Mouse (Mus musculus) spleen, postnatal 14 days (tissue): ENCODE results near the gene Smoc1.

Experiments used
- DNase-seq, 2 experiments: peaks; one replicate each; pipeline ENCODE4 v3.0.0; 2021 to 2022; ENCODE audit warnings: low spot score in 2 of 2

The Smoc1 gene

DNA sequence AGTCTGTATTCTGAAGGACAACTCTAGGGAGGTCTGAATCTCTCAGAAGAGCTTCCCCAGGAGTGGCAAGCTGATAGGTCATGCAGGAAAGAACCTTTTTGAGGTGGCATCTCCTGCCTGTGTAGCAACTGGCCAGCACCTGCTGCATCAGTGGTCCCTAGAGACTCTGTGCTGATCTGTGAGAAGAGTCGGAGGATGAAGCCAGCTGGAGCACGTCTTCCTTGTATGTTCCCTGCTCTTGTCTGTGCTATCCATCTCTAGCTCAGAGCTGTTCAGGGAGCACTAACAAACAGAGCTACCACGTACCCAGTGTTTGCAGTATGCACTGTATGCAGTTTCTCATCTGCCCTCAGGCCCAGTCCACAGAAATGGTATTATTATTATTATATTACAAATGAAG, 54.4 kb downstream of the Smoc1 start:
- DNase-seq = no peak

DNA sequence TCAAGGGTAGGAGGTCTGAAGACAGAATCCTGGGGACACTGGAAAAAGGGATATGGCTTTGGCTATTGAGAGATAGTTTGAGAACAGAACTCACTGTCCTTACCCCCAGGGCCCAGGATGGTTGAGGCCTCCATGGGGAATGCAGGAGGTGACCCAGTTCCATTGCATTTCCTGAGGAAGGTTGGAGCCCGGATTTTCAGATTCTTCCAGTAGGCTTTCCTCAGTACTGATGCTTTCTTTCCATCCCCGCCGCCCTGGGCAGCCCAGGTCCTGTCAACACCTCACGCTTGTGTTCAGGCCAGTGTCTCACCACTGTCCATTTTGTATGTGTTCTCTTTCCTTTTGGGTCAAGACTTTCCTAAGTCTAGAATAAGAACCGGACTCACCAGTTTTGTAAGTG, 56.5 kb downstream of the Smoc1 start:
- DNase-seq = no peak

DNA sequence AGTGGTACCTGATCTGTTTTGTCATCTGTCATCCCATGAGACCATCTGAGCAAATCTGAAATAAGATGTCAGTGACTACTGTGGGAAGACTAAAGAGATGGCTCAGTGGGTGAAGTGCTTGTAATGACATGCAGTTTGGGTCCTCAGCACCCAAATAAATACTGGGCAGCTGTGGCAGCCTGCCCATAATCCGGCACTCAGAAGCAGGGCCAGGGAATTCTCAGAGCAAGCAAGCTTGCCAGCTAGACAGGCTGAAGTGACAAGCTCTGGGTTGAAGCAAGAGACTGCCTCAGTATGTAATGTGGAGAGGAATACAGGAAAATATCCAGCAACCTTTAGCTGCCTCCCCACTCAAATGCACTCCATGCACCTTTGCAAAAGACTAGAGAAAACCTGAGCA, 58.6 kb downstream of the Smoc1 start:
- DNase-seq = no peak

DNA sequence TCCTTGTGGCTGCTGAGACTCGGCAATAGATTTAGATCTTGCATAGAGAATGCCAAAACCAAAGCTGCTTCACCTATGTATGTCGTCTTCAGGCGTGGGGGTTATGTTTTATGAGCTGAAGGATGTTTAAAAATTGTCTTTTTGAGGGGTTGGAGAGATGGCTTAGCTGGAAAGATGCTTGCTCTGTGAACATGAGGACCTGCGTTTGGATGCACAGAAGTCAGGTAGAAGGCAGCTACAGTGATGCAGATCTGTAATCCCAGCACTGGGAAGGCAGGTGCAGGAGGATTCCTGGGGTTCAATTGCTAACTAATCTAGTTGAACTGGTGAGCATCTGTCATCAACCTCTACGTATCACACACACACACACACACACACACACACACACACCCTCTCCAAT, 61.5 kb downstream of the Smoc1 start:
- DNase-seq = no peak

DNA sequence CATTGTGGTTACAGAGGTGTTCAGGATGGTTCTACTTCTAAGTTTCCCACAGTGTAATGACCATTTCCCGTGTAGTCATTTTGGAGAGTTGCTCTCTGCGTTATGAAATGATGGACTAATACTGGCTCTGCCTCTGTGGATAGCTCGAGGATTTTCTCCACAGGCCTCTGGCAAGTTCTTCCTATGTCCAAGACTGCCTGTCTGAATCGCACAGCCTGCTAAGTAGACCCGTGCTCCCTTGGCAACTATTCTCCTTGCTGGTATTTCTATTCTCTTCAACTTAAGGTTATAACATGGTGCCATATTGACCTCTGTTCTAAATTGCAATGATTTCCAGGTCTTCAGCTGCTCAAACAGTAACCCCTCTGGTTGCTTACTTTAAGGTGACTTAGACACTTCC, 65.0 kb downstream of the Smoc1 start:
- DNase-seq = no peak

DNA sequence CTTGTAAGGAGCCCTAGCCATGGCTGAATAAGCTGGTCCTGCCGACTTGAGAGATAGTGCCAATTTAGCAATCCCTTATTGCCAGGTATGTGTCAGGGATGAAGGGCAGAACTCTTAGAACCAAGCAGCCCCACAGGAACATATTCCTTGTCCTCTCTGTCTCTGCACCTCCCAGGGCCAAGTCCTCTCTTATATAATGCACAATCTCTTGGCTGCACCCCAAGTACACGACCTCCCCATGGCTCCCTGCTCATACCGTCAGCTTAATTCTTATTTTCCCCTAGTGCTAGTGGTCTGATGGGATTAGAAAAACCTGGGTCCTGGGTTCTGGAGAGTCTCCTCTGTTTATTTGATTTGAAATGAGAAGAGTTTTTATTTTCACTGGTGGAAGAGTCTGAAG, 66.0 kb downstream of the Smoc1 start:
- DNase-seq = no peak

DNA sequence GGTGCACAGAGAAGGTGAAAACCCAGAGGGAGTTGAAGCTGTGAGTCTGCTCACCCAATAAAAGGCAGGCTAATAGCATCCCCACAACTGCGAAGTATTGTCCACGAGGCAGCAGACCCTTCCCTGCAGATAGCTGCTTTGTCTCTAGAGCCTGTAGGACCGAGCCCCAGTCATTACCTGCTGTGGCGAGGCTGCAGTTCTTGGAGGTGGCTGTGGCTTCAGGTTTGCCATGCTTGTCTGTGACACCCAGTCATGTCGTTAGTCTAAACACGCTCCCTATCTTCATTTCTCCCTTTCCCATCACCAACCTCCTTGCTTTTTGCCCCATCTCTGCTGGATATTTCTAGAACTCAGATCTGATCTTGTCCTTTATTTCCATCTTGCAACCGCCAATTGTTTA, 66.6 kb downstream of the Smoc1 start:
- no peak for DNase-seq

DNA sequence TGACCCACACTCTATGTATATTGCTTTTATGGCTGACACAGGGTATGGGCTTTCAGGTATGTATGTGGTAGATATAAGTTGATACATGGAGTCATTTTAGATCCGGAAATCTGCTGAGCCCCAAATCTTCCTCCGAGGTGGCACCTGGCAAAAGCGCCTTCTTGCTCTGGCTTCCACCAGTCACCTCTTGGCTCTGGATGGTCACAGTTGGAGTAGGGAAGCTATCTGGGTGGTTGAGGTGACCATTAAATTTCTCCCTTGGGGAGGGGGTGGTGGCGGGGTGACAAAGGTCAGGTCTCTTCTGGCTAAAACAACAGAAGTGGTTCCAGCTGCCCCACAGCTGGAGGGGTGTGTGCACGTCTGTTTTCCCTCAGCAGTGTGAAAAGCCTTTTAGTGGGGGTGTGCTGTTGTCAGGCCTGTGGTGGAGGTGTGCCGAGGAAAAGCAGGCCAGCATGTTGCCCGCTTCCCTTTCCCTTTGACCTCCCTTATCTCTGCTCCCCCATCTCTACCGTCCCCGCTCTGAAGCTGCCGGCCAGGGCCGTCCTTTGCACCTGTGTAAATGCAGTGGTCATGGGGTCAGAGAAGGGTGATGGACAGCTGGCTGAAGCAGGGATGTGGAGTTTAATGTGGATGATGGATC, 68.3 kb downstream of the Smoc1 start:
- no peak for DNase-seq

DNA sequence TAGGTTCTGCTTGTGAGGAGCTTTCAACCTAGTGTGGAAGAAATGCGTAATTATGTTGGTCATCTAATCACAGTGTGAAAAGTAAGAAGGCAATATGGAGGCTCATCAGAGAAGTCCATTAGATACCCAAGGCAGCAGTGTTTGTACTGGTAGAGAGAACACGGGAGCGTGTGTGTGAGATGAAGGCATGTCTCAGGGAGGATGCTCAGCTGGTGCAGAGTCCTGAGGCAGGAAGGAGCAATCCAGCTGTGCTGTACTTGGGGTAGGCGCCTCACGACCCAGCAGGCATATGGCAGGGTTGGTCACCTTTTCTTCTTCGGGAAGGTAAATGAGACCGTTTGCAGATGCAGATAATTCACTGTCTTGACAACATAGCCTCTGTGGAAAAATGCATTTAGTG, 70.7 kb downstream of the Smoc1 start:
- no peak for DNase-seq

DNA sequence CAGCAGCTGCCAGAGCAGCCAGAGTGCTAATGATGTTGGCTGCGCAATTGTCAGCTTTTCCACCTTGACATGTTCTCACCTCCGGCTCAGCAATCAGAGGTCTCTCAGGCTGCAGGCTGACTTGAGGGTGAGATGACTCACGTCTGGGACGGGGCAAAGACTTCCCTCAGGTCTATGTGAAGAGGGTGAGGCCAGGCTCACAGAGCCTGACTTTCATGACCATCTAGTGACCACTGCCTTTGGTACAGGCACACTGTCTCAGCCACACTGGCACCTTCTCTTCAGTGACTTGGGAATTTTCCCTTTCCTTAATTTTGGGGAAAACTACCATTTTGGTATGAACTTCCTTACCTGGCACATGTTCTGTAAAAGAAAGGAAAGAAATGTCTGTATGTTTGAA, 71.1 kb downstream of the Smoc1 start:
- DNase-seq = no peak

DNA sequence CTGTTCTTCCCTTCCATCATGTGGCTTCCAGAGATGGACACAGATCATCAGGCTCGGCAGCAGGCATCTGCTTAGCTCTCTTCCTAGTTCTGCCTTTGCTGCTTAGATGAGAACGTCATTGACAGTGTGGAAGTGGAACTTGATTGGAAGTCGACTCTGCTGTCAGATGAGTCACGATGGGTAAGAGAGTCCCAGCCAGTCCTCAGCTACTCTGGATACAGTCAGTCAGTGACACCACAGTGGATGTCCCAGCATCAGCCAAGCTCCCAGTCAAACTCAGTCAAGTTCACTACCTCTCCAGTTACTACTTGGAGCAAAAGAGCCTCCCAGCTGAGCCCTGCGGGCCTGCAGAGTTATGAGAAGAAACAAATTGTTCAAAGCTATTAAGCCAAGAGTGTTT, 72.6 kb downstream of the Smoc1 start:
- DNase-seq = no peak

DNA sequence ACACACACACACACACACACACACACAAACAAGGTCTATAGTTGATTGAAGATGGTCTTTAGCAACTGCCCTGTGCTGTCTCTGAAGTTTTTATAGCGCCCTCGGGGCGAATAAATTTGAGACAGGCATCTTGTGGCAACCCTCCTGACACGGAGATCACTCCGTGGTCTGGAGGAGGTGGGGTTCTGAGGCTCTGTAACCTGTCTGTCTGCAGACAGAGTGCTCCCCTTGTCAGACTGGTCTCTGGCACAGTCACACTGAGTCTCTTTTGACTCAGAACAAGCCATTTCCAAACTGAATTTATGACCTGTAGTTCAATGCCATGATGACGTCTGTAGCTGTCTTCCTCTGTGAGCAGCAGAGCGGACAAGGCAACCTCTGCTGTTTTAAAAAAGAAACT, 75.1 kb downstream of the Smoc1 start:
- no peak for DNase-seq

DNA sequence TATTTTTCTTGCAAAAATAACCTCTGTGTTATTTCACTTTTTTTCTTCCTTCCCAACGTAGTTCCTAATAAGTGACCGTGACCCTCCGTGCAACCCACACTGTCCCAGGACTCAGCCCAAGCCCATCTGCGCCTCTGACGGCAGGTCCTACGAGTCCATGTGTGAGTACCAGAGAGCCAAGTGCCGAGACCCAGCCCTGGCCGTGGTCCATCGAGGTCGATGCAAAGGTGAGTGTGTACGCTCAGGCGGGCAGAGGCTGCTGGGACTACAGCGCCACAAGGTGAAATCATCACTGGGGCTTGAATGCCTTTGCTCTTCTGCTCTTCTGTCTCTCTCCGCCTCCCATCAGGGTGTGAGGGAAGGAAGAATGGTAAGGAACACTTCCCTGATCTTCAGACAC, 77.9 kb downstream of the Smoc1 start:
- no peak for DNase-seq

DNA sequence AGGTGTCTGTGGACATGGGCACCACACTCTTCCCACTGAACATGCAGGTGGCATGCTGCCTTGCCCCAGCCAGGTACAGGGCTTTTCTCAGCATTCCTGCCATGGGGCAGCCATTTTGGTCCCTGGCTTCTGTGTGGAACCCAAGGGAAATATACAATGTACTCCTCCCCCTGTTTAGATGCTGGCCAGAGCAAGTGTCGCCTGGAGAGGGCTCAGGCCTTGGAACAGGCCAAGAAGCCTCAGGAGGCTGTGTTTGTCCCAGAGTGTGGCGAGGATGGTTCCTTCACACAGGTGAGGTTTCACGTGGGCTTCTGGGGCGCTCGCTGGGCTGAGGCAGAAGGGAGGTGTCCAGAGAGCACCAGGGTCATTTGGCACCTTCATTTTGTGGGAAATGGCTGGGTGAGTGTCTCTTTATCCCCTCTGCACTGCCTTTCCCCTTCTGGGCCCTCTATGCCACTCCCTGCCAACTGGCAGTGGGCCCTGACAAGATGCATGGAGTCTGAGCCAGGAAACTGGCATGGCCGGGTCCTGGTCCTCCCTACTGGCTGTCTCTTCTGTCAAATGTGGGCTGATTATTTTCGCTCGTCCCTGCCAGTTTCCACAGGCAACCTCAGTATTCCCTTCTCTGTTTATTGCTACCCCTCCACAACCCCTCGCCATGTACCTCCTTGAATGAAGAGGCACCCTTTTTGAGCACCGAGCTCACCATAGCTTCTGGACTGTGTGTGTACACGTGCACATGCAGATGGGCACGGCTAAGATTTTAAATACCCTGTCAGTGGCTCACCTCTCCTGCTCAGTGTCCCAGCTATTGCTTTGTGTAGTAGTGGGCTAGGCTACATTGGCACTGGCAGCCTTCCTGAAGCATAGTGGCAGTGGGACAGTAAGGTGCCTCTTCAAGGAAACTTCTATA, 79.4 kb downstream of the Smoc1 start:
- DNase-seq = no peak

DNA sequence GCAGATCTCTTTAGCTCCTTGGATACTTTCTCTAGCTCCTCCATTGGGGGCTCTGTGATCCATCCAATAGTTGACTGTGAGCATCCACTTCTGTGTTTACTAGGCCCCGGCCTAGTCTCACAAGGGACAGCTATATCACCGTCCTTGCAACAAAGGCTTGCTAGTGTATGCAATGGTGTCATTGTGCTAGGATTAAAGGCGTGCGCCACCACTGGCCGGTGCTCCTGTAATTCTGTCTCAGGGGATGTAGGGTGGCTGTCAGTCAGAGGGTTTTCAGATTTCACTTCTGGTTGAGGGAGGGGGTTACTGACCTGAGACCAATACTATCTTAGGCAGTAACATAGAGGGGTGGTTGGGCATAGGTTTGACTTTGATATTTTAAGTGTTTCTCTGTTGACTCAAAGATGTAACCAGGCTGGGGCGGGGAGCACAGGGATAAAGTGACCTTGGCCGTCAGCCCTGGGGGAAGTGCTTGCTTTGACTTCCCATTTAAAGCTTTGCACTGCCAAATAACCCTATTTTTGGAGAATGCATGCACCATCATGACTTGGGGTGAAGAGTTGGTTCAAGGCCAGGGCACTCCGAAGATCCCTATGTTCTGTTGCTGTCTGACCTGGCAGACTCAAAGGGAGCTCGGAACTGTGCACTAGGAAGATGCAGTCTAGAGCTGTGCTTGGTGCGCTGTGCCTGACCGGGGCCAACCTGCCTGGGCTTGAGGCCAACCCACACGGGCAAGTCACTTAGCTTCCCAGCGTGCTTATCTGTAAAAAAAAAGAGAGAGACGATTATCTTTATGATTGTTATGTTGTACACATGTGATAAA, 80.9 kb downstream of the Smoc1 start:
- DNase-seq = no peak

DNA sequence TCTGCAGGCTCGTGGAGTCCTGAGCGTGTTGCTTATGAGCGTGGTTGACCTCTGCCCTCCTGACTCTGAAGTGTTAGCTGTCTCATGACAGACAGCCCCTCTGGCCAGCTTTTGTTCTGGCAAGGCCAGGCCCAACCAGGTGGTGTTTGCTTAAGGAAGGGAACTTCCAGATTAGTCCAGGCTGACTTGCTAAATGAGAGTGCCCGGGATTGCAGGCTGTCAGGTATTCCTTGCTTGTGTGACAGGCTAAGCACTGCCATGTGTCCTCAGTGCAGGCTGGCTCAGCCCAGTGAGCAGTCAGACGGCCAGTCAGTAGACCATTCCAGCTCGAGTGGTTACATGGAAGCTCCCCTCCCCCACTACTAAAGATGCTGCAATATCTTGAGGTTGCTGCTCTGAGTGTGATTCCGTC, 82.0 kb downstream of the Smoc1 start:
- no peak for DNase-seq

DNA sequence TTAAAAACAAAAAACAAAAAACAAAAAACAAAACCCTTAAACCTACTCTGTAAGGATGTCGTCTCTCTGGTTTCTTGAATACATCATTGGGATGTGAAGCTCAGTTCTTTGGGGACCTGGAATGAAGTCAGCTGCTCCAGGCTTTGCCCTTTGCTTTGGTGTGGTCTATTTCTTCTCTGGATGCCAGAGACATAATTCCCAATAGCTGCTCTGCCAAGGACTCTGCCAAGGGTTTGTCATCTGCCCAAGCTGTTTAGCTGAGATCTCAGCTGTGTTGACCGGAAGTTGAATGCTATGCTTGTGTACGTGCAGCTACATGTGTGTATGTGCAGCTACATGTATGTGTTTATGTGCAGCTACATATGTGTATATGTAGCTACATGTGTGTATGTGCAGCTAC, 83.4 kb downstream of the Smoc1 start:
- DNase-seq = no peak

DNA sequence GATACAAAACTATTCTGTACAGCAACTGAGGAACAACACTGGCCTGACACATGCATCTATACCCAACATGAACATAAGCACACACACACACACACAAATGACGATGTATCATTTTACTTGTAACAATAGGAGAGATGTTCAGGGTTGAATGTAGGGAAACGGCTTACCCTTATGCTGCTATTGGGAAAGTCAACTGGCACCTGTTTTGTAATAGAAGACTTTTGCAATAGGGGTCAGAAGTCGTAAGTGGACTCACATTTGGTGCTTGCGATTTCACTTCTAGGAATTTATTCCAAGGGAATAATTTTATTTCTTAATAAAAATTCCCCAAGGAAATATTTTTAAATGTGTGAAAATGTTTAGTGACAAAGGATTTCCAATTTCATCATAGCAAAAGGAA, 85.7 kb downstream of the Smoc1 start:
- DNase-seq = no peak

DNA sequence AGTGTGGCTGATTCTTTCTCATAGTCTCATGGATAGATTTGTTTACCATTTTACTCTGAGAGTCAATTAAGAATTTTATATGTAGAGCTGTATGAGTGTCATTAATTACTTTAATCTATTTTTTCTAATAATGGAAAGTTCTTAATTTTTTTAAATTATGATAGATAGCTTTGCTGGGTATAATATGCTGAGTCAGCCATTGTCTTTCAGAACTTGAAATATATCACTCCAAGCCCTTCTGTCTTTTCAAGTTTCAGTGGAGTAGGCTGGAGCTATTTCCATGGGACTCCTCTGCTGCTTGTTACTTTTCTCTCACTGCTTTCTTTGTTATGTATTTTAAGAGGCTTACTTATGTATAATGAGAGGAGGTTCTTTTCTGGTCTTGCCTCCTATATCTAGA, 93.7 kb downstream of the Smoc1 start:
- no peak for DNase-seq

DNA sequence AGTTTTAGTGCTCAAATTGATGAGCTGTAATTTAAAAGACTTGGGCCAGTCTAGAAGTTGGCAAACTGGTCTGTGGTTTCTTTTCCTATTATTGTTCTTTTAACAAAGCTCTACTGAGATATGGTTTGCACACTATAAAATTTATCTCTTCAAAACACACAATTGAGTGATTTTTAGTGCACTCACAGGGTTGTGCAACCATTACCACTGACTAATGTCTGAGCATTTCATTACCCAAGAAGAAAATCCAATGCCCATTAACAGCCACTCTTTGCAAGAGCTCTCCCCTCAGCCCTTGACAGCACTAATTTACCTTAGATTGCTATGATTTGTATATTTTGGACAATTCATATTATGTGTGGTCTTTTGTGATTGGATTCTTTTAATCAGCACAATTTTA, 97.2 kb downstream of the Smoc1 start:
- DNase-seq = no peak

DNA sequence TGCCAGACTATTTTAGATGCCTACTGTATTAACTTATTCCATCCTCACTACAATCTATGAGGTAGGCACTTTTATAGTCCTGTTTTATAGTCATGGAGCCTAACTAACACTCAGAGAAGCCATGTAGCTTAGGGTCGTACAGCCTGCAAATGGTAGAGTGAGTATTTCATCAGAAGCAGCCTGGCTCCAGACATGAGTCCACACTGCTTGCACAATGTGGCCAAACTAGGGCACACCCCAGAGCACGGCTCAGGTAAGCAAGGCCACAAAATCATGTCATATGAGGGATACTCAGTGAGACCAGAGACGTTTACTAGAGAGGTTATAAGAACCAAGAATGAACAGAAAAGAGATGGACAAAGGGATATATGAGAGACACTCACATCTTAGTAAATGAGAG, 100.2 kb downstream of the Smoc1 start:
- no peak for DNase-seq

DNA sequence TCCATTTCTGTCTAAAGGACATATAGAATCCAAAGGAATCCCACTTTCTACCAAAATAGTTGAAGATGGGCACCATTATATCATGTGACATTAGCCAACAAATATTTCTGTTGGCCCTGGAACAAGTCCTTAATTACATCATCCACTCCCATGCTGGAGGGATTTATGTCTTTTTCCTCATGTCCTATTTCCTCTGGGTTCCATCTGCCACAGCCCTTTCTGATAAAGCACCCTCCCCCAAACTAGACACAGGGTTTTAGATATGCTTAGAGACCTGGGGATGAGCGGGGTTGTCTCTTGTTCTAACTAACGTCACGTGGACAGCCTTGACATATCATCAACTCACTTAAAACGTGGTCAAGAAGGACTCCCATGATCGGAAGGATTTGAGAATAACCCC, 102.1 kb downstream of the Smoc1 start:
- DNase-seq = no peak

DNA sequence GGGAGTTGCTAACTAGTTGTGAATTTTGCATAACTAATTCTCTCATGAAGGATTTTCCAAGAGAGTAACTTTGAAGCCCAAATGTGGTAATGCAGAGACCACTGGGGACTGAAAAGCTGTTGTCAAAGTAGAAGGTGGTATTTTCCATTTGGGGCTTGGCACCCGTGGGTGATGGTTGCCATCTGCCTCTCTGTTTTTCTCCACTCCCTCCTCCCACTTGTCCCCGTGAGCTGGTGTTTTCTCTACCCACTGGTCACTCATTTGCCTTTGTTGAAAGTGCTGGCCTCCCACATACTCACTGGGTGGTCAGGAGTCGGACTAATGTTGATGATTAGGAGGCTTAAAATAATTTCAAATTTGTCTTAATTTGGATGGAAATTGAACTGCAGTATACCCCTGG, 104.1 kb downstream of the Smoc1 start:
- DNase-seq = no peak
